Mouse (Mus musculus) heart, postnatal 36 days (tissue): ENCODE data around the gene Gm10837. TPM values are rescaled to one million over a fixed set of nuclear protein-coding genes. Genes with fewer than 3 reads are reported as not detected.

Experiments
- DNase-seq, 2 experiments: peaks; one replicate each; pipeline ENCODE4 v3.0.0; 2021 to 2022
- intact Hi-C: fragments of 180-260 bp; cut with DNase I; formaldehyde crosslinking; loops from one replicate; pipeline ENCODE4 v1.15.1; 2025
- total RNA-seq, 2 experiments: library from RNA; stranded (reverse); gene quantifications; 2 replicates each; pipeline ENCODE4 v1.2.3; 2021

The Gm10837 gene
- total RNA-seq, 2 experiments from 2014 or later, result not detected

DNA sequence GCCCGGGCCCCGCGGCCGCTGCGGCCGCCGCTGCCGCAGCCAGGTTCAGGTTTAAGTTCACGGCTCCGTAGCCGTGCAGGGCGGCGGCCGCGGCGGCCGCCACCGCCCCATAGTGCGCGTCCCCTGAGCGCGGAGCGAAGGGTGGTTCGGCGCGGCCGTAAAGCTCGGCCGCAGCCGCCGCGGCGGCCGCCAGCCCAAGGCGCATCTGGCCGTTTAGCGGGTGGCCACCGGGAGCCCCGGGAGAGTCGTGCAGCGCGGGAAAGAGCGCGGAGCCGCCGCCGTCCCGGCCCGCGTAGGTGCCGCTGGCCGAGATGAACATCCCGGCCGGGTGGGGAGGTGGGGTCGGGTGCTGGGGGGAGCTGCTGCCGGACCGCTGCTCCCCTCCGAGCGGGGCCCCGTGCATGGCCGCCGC is 26.0 kb upstream of the Gm10837 start:
- intact Hi-C loops, result no loop called here
- no peak for DNase-seq

GRCm38 (mm10) chr14:122464763-122465741 is 25.3 kb upstream of the Gm10837 start, which contains the start of gene Zic5:
TSS of gene Zic5 (minus strand) at chr14:122465677.
- no peak for DNase-seq
- intact Hi-C loops, result no loop called here

DNA sequence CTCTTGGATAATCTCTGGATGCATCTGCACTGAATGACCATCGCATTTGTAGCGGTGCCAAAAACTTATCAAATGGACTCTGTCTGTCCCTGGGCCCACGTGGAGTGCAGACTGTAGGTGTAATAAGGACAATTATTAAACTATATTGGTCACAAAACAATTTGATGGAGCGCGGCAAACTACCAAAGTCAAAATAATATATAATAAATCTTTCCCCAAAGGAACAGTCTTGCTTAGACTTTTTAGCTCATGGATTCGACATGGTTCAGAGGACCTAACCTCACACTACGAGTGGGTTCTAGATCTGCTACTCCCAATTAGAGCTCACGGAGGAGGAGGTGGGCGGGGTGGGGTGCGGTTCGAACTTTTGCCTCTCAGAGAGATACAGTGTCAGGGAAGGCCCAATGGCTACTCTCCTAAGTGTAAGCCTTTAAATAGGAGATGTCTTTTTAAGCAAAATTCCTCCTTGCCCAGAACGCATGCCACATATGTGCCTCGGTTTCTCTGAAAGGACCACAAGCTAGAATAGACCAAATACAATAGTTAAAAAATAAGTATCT is 24.4 kb upstream of the Gm10837 start:
- DNase-seq, result no peak
- intact Hi-C loops, result no loop called here

- DNase-seq, result no peak
- intact Hi-C loops, result no loop called here
These were observed 23.5 kb upstream of the Gm10837 start for GRCm38 (mm10) chr14:122466756-122467362.

- DNase-seq, result no peak
- intact Hi-C loops, result no loop called here
These were observed 22.2 kb upstream of the Gm10837 start for GRCm38 (mm10) chr14:122467926-122468841.

DNA sequence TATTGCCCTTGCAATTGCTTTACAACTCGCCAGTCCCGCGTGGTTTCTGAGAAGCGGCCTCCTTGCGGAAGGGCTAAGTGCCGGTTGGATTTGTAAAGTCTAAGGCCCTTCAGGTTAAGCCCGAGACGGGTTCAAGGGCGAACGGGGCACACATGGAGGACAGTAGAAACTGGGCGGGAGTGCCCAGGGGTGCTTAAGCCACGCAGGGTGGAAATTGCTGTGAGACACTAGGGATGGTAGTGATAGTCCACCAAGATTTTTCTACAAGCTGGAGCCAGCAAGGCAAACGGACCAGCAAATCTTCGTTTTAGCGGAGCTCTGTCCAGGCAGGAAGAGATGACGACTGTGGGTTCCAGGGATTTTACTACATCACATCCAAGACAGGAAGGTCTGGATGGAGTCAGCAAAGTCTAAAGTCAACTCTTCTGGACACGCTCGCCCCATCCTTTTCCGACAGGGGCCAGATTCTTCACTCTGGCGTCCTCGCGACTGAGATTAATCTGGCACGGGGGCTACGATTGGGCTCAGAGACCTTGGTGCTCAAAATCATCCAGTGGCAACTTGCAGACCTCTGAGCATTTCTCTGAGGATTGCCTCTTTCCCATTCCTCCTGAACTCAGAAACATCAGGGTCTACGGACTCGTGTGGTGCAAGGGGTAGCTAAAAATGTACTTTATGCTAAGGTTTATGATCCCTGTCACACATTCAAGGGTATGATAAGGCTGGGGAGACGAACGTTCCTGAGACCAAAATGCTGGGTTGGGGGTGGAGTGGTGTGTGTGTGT is 21.2 kb upstream of the Gm10837 start:
- no peak for DNase-seq
- intact Hi-C loops, result no loop called here

- intact Hi-C loops, result loop anchor here (10.0 kb wide), 2 partner anchors 407 to 513 kb away; partner anchors contain the start of gene Tmtc4
- no peak for DNase-seq
These were observed 18.8 kb upstream of the Gm10837 start for GRCm38 (mm10) chr14:122471449-122472085.

GRCm38 (mm10) chr14:122472161-122472560 is 18.2 kb upstream of the Gm10837 start:
- DNase-seq, result no peak
- intact Hi-C loops, result loop anchor here (10.0 kb wide), 2 partner anchors 407 to 513 kb away; partner anchors contain the start of gene Tmtc4

- intact Hi-C loops, result loop anchor here (10.0 kb wide), 2 partner anchors 408 to 512 kb away; partner anchors contain the start of gene Tmtc4
- DNase-seq, result no peak
These were observed 17.7 kb upstream of the Gm10837 start for GRCm38 (mm10) chr14:122472647-122473046.

DNA sequence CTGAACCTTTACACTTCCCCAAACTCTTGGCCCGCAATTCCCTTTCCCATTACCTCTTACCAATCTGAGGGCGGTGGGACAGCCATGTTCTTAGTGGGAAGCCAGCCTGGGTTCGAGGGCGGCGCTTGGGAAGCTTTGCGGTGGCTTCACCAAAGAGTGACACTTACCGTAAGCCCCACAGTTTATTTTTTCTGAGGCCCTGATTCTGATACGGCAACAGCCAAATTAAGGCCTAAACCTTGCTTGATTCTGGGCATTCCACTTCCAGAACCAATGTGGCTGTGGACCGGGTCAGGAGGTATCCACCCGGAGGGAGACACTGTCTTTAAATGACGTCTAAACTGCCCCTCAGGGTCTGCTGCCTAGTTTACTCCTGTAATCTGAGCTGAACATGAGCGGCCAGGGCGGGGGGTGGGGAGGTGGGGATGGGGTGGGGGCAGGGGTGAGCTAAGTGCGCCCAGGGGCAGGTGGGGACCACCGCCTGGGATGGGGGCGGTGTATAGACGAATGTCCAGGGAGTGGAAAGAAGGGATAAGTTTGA is 17.1 kb upstream of the Gm10837 start:
- DNase-seq, result no peak
- intact Hi-C loops, result loop anchor here (10.0 kb wide), 2 partner anchors 408 to 512 kb away; partner anchors contain the start of gene Tmtc4

- intact Hi-C loops, result loop anchor here (2.0 to 10.0 kb wide), 3 partner anchors 15 to 511 kb away; partner anchors contain the start of gene Tmtc4
- no peak for DNase-seq
These were observed 16.1 kb upstream of the Gm10837 start for GRCm38 (mm10) chr14:122474041-122474890.

GRCm38 (mm10) chr14:122474891-122475556 is 15.4 kb upstream of the Gm10837 start, which contains the start of gene Zic2:
TSS of gene Zic2 (plus strand) at chr14:122475435.
- DNase-seq, result no peak
- intact Hi-C loops, result loop anchor here (2.0 to 10.0 kb wide), 3 partner anchors 14 to 510 kb away; partner anchors contain the start of gene Tmtc4

DNA sequence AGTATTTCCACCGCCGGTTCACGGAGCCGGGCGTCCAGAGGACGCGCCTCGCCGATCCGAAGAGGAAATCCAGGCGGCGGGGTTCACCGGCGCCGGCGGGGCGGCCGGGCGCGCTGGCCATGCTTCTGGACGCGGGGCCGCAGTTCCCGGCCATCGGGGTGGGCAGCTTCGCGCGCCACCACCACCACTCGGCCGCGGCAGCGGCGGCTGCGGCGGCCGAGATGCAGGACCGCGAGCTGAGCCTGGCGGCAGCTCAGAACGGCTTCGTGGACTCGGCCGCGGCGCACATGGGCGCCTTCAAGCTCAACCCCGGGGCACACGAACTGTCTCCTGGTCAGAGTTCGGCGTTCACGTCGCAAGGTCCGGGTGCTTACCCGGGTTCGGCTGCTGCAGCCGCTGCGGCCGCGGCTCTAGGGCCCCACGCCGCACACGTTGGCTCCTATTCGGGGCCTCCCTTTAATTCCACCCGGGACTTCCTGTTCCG is 14.8 kb upstream of the Gm10837 start:
- intact Hi-C loops, result loop anchor here (2.0 to 10.0 kb wide), 3 partner anchors 13 to 509 kb away; partner anchors contain the start of gene Tmtc4

GRCm38 (mm10) chr14:122476041-122476821 is 14.2 kb upstream of the Gm10837 start:
- DNase-seq, result no peak
- intact Hi-C loops, result loop anchor here (10.0 kb wide), 2 partner anchors 411 to 509 kb away; partner anchors contain the start of gene Tmtc4

More for the DNA sequence above, 14.8 kb upstream of the Gm10837 start:
- DNase-seq, result no peak

- intact Hi-C loops, result loop anchor here (10.0 kb wide), 2 partner anchors 412 to 508 kb away; partner anchors contain the start of gene Tmtc4
- DNase-seq, result no peak
These were observed 13.6 kb upstream of the Gm10837 start for GRCm38 (mm10) chr14:122476822-122477215.
